Mouse (Mus musculus): ENCODE measurements at regions not wholly inside any gene's neighbourhood (a gene's known extent, or its start where the extent isn't known, plus 50 kb on each side); places are given as distances from the start of the nearest gene placed in this dataset.

- TF ChIP-seq CTCF (IDR thresholded peaks at IDR 0.05; ENCODE audit: control insufficient read depth, insufficient read depth, insufficient replicate concordance, low read depth, low read length) (no peak), POLR2A (IDR thresholded peaks at IDR 0.05; ENCODE audit: control insufficient read depth, low read depth, low read length) (no peak)
Observed at GRCm38 (mm10) chr3:147976579-147976978, 1013.8 kb downstream of the Adgrl2 start.

All from testis, adult 2 months (tissue).